Mouse (Mus musculus): Measurements from ENCODE around the gene Ezh1.

GRCm38 (mm10) chr11:101148751-101149150 is 77.5 kb downstream of the Ezh1 start:
- TF ChIP-seq CTCF (IDR thresholded peaks at IDR 0.05; ENCODE audit: low read depth, low read length) (no peak), POLR2AphosphoS5 (IDR thresholded peaks at IDR 0.05; ENCODE audit: insufficient replicate concordance, low read depth, low read length) (no peak), TAL1 (conservative IDR thresholded peaks at IDR 0.05; ENCODE audit: low read depth, low read length) (no peak), GATA1 (IDR thresholded peaks at IDR 0.05; ENCODE audit: borderline replicate concordance, low read length) (no peak)

All from G1E (cell line).